Mouse (Mus musculus) cerebellum, postnatal 4 days (tissue): ENCODE measurements at regions not wholly inside any gene's neighbourhood (a gene's known extent, or its start where the extent isn't known, plus 50 kb on each side); places are given as distances from the start of the nearest gene placed in this dataset.
"Not testable (repeated sequence)": the region's sequence is repeated elsewhere in the genome, so short reads cannot be mapped to it uniquely, and the experiment has no call there.

ENCODE experiments used
- DNase-seq, 2 experiments: peaks; one replicate each; pipeline ENCODE4 v3.0.0; 2022; ENCODE audit warnings: low spot score in 2 of 2, mixed read lengths in 1 of 2

DNA sequence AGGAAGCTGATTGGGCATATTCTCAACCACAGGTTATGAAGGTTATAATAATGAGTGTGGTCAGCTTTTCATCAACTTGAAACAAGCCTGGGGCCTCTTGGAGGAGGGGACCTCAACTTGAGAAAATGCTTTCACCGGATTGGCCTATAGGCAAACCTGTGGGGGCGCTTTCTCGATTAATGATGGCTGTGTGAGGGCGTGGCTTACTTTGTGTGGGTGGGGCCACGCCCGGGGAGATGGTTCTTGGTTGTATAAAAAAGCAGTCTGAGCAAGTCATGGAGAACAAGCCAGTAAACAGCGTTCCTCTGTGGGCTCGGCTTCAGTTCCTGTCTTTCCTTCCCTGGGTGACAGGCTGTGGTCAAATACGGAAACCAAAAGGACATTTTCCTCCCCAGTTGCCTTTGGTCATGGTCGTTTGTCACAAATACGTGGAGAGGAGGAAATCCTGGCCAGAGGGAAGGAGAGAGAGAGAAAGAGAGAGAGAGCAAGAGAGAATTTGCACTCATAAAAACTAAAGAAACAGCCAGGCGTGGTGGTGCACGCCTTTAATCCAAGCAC is 163.1 kb downstream of the Ifng start:
- no peak for DNase-seq

DNA sequence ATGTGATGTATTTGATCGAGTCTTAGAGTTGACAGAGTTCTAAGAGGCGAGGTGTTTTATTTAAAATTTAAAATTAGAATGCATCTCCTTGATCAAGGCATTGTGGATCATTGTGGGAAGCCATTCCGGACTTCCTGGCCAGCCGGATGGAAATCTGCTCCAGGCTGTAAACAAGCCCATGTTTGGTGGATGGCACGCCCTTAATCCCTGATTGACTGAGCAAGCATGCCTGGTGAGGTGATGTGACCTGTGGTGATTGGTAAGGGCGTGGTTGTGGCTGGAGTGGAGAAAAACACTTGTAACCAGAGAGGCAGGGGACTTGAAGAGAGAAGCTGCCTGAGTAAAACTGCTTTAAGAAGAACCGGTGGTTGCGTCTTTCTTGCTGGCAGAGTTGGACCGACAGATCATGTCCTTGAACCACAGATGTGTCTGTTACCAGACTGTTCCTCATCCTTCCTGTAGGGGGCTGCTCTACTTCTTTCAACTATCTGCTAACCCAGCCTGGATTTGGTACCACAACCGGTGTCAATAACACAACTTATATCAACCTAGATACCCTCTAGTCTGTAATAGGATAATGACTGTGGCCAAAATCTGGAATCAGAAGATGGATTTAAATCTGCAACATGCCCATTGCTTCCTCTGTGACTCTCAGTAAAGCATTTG is 164.4 kb downstream of the Ifng start:
- DNase-seq: no peak

DNA sequence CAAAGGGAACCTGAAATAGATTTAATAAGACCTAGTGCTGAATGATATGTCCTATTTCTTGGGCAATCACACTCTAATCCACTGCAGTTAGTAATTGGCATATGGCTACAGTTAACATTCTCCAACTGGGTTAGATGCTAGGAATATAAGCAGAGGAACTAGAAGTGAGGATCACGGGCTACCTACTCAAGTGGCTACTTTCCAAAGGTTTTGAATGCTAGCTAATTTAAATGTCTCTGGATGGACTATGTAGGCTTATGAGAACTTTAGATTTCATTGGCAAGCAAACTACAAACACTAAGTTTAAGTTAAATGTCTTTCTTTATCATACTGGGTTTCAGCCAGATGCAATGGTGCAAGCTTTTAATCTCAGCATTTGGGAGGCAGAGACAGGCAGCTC is 166.6 kb downstream of the Ifng start:
- no peak for DNase-seq

DNA sequence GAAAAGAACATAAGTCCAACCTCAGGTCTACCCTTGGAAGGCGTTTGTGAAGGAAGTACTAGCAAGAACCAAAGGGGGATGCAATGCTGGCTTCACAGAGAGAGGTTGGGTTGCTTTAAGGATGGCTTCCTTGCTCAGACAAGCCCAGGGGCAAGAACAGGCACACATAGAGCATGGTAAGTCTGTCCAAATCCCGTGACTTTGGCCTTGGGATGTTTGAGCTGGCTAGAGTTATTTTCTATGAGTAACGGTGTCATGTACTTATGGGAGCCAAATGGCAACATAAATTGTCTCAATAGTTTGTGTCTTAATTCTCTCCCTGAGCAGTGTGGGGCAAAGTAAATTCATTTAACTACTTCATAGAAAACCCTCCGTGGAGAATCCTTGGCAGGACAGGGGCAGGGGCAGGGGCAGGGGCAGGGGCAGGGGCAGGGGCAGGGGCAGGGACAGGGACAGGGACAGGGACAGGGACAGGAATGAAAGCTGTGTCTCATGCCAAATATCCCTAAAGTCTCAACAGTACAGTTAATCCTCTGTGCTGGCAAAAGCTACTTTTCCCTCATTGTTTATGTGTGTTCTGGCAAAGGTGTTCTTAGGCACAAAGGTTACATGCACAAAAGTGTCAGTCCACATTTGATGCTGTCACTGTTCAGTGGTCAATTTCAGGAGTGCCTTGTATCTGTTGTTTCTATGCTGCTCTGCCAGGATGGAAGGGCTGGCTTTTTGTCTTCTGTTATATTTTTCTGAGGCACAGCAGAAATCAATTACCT is 167.7 kb downstream of the Ifng start:
- no peak for DNase-seq

DNA sequence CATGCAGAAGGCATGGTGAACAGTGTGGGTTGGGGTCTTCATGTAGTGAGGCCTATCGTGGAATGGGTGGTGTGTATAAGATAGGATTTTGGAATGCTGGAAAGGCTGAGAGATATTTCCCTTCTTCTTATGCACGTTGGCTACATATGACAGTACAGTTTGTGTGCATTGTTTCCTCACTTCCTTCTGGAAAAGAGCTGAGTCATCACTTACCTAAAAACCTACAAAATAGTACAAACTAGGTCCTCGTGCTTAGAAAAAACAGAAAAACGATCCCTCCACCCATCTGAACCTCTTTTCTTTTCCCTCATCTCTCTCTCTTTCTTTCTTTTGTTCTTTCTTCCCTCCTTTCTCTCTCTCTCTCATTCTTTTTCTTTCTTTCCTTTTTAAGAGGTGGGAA is 168.3 kb downstream of the Ifng start:
- no peak for DNase-seq

DNA sequence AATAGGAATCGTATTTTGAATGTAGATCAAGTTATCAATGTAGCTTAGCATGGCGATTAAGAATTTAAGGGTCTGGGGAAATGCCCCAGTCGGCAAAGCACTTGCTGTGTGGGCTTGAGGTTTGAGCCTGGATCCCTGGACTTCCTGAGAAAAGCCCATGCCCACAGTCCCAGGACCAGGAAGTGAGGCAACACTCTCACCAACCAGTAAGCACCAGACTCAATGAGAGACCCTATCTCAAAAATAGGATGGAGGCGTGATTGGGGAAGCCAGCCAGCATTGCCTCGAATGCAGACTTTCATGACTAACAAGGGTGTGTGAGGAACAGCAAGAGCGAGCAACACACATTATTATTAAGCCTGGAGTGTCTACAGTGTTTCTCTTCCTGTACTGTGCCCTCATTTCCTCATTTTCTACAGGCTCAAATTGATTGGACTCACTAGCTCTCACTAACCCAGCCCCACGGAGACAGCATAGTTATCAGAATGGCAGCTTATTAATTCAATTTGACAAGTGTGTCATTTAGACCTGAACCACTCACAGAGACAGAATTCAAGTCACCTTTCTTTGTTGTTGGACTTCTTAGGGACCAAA is 170.1 kb downstream of the Ifng start:
- no peak for DNase-seq

DNA sequence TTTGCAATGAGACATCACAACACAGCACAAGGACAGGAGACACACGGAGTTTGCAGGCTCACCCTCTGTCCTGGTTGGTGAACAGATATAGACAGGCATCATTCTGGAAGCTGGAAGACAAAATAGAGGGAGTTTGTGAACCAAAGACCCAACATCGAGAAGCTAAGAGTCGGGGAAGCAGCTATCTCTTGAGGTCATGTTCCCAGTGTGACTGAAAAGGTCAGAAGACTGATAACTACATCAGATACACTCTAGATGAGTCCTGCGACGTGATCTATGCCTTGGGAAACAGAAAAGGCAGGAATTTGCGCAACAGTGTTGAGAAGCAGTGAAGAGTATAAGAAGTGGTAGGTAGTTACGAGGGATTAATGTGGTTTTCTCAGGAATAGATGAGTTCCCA is 171.2 kb downstream of the Ifng start:
- DNase-seq: no peak

GRCm38 (mm10) chr10:118613056-118613695 is 172.3 kb downstream of the Ifng start:
- no peak for DNase-seq

- DNase-seq: no peak
Observed at GRCm38 (mm10) chr10:118614251-118614865, 173.5 kb downstream of the Ifng start.

- DNase-seq: no peak
Observed at GRCm38 (mm10) chr10:118615131-118616020, 174.5 kb downstream of the Ifng start.

DNA sequence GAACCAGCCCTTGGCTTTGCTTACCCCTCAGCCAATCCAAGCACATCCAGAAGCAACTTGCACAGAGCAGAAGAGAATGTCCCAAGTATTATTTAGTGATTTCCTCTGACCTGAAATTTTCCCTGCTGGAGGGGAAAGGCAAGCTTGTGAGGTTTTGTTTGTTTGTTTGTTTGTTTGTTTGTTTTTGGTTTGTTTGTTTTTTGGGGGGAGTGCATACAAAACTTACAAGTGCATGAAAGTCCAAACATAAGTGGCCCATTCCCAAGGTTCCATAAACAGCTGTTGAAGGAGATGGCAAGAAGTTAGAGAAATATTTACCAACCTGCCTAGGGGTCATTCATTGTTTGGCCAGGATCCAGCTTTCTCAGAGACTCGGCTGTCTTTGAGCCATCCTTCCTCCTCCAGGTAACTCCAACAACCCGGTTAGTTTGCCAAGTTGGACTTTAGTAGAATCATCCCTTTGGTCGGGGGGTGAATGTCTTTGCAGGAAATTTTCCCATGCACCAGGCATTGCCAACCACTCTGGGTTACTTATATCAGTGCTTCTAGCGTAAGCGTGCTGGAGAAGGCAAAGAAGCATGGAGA is 175.3 kb downstream of the Ifng start:
- no peak for DNase-seq

DNA sequence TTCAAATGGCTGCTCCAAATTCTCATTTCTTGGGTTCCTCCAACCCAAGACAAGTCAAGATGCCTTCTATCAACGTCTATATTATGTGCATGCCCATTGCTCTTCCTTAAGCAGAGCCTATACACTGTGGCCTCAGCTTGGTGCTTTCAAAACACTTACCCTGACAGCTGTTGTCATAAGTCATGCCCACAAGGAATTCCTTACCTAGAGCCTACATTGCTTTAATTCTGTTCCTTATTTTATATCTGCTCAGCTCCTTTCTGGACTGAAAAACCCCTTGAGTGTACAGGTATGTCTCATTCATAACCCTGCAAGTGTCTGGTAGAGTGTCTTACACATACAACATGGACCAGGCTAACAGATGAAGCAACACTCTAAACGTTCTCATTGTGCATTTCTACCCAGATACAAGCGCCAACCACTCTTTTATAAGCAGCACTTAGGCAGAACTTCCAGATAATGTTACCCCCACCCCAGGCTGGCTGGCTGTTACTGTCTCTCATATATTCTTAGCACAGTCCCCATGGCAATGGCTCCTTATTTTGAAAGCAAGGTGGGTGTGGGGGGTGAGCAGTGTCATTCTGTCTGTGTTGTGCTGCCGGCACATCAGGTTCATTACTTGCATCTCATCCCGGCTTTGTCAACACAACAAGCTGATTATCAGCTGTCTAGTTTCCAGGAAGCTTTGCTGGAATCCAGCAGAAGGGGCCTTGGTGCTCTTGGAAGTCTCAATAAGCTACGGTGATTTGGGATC is 176.6 kb downstream of the Ifng start:
- no peak for DNase-seq

- DNase-seq: not testable (repeated sequence)
Observed at GRCm38 (mm10) chr10:118618251-118618650, 177.4 kb downstream of the Ifng start.

- DNase-seq: no peak
Observed at GRCm38 (mm10) chr10:118618766-118619600, 178.1 kb downstream of the Ifng start.

DNA sequence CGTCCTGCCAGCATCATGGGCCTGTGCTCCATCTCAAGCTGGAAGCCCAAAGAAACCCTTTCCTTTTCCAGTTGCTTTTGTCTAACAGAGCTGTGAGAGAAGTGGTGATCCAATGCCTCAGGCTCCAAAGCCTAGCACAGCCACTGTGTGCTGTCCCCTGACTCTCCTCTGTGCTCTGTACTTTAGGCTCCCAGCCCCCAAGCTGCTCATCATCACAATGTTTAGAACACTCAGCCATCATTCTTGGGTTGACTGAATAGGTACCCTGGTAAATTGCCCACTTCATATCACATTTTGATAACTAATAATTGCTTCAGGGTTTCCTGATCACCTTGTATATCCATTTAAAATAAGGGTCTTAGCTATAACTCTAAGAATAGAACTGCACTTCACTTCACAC is 178.8 kb downstream of the Ifng start:
- DNase-seq: no peak

DNA sequence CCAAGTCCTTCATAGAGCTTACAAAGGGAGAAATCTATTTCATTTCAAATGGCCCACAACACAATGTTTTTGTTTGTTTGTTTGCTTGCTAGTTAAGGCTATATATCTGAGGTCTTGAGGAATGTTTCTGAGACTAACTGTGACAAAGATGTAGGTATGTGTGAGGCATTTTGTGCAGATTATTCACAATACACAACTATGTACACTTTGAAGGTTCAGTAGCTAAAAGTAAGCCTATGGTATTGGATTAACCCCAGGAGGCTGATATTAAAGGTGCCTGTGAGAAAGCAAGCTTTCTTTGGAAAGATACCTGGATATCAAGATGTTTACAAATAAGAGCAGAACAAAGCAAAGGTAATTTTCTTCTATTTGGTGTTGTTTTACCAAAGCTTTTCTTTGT is 179.8 kb downstream of the Ifng start:
- no peak for DNase-seq

- DNase-seq: no peak
Observed at GRCm38 (mm10) chr10:118621546-118621945, 180.7 kb downstream of the Ifng start.

DNA sequence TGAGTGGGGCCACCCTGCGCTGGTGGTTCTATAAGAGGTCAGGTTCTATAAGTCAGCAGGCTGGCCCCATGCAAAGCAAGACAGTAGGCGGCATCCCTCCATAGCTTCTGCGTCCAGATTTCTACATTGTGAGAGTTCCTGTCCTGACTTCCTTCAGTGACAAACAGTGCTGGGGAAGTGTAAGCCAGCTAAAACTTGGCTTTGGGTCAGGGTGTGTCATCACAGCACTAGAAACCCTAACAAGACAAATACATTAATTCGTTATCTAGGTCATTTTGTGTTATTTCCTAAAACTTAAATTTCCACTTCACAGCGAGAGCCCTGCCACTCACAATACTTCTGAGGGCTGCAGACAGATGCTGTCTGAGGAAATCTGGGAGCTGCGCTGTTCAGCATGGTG is 181.3 kb downstream of the Ifng start:
- no peak for DNase-seq

DNA sequence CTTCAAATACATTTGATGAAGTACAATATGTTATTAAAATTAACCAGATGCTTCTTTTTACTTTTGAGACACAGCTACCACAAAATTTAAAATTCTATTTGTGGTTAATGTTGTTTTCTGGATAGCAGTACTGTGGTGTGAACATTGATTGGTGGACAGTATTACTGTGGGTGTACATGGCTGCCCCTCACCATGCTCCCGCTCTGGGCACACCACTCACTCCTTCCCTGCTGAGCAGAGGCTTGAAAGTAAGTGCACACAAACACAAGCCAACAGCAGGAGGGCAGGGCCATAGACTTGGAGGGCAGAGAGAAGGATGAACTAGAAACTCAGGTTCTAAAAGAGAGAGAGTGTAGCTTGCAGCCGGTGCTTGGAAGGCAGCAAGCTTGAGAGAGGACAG is 182.1 kb downstream of the Ifng start:
- no peak for DNase-seq
